Mouse (Mus musculus): ENCODE data around the gene Angel1.

Gene Angel1

GRCm38 (mm10) chr12:86679546-86679930 is 46.7 kb downstream of the Angel1 start:
- DNase-seq (ENCODE audit: low read depth) = no peak

- DNase-seq (ENCODE audit: low read depth) = no peak
Observed at GRCm38 (mm10) chr12:86678591-86679545, 47.4 kb downstream of the Angel1 start, which contains the start of gene Vash1. Vash1 (plus strand) TSS chr12:86678700.

- DNase-seq (ENCODE audit: low read depth) = no peak
Observed at GRCm38 (mm10) chr12:86672507-86672906, 53.8 kb downstream of the Angel1 start.

DNA sequence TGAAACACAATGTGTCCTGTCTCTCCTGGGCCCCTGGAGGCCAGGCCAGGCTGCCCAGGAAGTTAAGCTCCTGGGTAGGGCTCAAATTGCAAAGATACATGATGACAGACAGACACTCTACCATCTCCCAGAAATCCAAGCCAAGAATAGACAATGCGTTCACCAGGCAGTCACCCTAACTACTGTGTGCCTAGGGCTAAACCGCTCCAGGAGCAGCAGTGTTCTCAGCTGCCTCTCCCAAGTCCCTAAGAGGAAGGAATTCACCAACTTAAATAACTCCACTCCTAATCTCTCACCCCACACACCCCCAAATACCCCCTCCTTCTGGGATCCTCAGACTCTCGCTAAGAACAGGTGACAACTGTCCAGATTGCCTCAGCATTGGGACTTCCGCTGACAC is 54.2 kb downstream of the Angel1 start:
- DNase-seq (ENCODE audit: low read depth) = no peak

GRCm38 (mm10) chr12:86668404-86668803 is 57.9 kb downstream of the Angel1 start:
- DNase-seq (ENCODE audit: low read depth) = no peak

GRCm38 (mm10) chr12:86665656-86666055 is 60.6 kb downstream of the Angel1 start:
- DNase-seq (ENCODE audit: low read depth) = no peak

- DNase-seq (ENCODE audit: low read depth) = no peak
Observed at GRCm38 (mm10) chr12:86660466-86660865, 65.8 kb downstream of the Angel1 start.

GRCm38 (mm10) chr12:86659447-86659968 is 66.8 kb downstream of the Angel1 start:
- no peak for DNase-seq (ENCODE audit: low read depth)

DNA sequence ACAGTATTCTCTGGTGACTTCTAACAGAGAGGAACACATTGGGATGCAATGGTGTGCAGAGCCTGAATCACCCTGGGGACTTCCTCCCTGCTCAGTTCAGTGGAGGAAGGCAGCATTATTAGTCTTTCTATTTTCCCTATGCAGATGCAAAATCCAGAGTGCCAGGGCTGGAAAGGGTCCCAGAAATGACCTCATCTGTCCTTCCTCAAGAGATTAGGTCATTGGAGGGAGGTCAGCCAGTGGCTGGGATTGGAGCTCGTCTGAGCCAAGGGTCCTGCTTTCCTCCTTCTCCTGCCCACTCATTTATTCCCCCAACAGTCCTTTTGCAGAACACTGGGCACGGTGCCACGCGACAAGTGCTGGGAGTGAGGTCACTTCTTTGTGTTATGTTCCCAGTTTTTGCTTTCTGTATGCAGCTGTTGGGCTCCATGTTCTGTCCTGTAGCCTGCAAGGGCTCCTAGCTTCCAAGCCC is 73.7 kb downstream of the Angel1 start:
- no peak for DNase-seq (ENCODE audit: low read depth)

- no peak for DNase-seq (ENCODE audit: low read depth)
Observed at GRCm38 (mm10) chr12:86651301-86651860, 74.9 kb downstream of the Angel1 start.
